Mouse (Mus musculus) heart, embryonic 12.5 days (tissue): ENCODE data around the gene Pfkm. TPM values are rescaled to one million over a fixed set of nuclear protein-coding genes. Genes with fewer than 3 reads are reported as not detected.
A peak's percentile ranks its signal among the peaks of the same experiment; 100 is the strongest.

Source experiments
- ATAC-seq: fragments of 200-750 bp; cut with Nextera tagmentation; 2 replicates; pipeline ENCODE4 v1.8.0; 2017; ENCODE audit warnings: moderate TSS enrichment, moderate library complexity; ENCODE audit not compliant: insufficient number of reproducible peaks, low FRiP score
- H3K27ac ChIP-seq: fragments of 300-500 bp; sonication (generic); 2 replicates; pipeline ENCODE4 v1.5.1; 2016; ENCODE audit warnings: mild to moderate bottlenecking, moderate library complexity; ENCODE audit not compliant: poor library complexity, severe bottlenecking
- H3K27me3 ChIP-seq: fragments of 300-500 bp; sonication (generic); replicated peaks from 2 replicates; pipeline ENCODE4 v1.6.1; 2016; ENCODE audit warnings: mild to moderate bottlenecking, moderate library complexity
- H3K36me3 ChIP-seq: fragments of 300-500 bp; sonication (generic); 2 replicates; pipeline ENCODE4 v1.6.1; 2016; ENCODE audit warnings: mild to moderate bottlenecking, moderate library complexity
- H3K4me1 ChIP-seq: fragments of 300-500 bp; sonication (generic); replicated peaks from 2 replicates; pipeline ENCODE4 v1.6.1; 2016; ENCODE audit warnings: mild to moderate bottlenecking
- H3K4me2 ChIP-seq: fragments of 300-500 bp; sonication (generic); 2 replicates; pipeline ENCODE4 v1.6.1; 2016; ENCODE audit warnings: mild to moderate bottlenecking, moderate library complexity
- H3K4me3 ChIP-seq: fragments of 300-500 bp; sonication (generic); 2 replicates; pipeline ENCODE4 v1.5.1; 2016; ENCODE audit warnings: mild to moderate bottlenecking
- H3K9ac ChIP-seq: fragments of 300-500 bp; sonication (generic); 2 replicates; pipeline ENCODE4 v1.6.1; 2016; ENCODE audit warnings: mild to moderate bottlenecking, moderate library complexity
- H3K9me3 ChIP-seq: fragments of 300-500 bp; sonication (generic); replicated peaks from 2 replicates; pipeline ENCODE4 v1.6.1; 2016; ENCODE audit warnings: mild to moderate bottlenecking, moderate library complexity
- WGBS: fragments of 180-500 bp; shearing (Covaris S2); methylation state at CpG from one replicate; pipeline ENCODE4 v1.1.7; 2016; 5-methylcytosine and 5-hydroxymethylcytosine counted together
- polyA plus RNA-seq: library from polyadenylated mRNA; unstranded; fragments of >200 nt; fragmentation: Nextera tagmentation; extraction: Ambion mirVana; gene quantifications from 2 replicates; pipeline ENCODE4 v1.2.1, GENCODE M21; 2016

The Pfkm gene
- polyA plus RNA-seq, 1 experiment from 2014 or later = 80.3 TPM

- no peak overlapping the region for H3K9ac ChIP-seq
- no peaks in the 10 kb centered on the region for H3K27me3 ChIP-seq
- ATAC-seq = no peak
- no peak overlapping the region for H3K27ac ChIP-seq
- peaks cover 50% of the 10 kb centered on the region for H3K36me3 ChIP-seq
- WGBS = 81% methylated on average over 10 of the region's 10 CpGs
- H3K4me1 ChIP-seq = peaks cover 14% of the 10 kb centered on the region
- no peak overlapping the region for H3K4me2 ChIP-seq
- no peak overlapping the region for H3K4me3 ChIP-seq
- H3K9me3 ChIP-seq = no peaks in the 10 kb centered on the region
Measured at GRCm38 (mm10) chr15:98142515-98142914, 50.1 kb downstream of the Pfkm start.

GRCm38 (mm10) chr15:98144861-98145507 is 52.6 kb downstream of the Pfkm start:
- Histone ChIP-seq H3K27me3 (no peaks in the 10 kb centered on the region), H3K36me3 (peaks cover 25% of the 10 kb centered on the region), H3K27ac (peak overlapping the region; percentile 91), H3K4me1 (peaks cover 24% of the 10 kb centered on the region), H3K9me3 (no peaks in the 10 kb centered on the region), H3K4me2 (peak overlapping the region; percentile 88), H3K4me3 (peak overlapping the region; percentile 100), H3K9ac (peak overlapping the region; percentile 99)
- under 1% methylated on average over 36 of the region's 36 CpGs for WGBS
- ATAC-seq = peak; percentile 48

- under 1% methylated on average over 38 of the region's 38 CpGs for WGBS
- ATAC-seq = peak; percentile 94
- H3K4me2 ChIP-seq = peak overlapping the region; percentile 88
- H3K36me3 ChIP-seq = peaks cover 18% of the 10 kb centered on the region
- peak overlapping the region; percentile 100 for H3K4me3 ChIP-seq
- H3K9ac ChIP-seq = peak overlapping the region; percentile 99
- peak overlapping the region; percentile 91 for H3K27ac ChIP-seq
- H3K9me3 ChIP-seq = no peaks in the 10 kb centered on the region
- no peaks in the 10 kb centered on the region for H3K27me3 ChIP-seq
- peaks cover 24% of the 10 kb centered on the region for H3K4me1 ChIP-seq
Measured at GRCm38 (mm10) chr15:98145559-98146181, 53.3 kb downstream of the Pfkm start.

- Histone ChIP-seq H3K27ac (peak overlapping the region; percentile 98), H3K36me3 (no peaks in the 10 kb centered on the region), H3K4me1 (peaks cover 24% of the 10 kb centered on the region), H3K27me3 (no peaks in the 10 kb centered on the region), H3K4me2 (no peak overlapping the region), H3K9ac (no peak overlapping the region), H3K9me3 (no peaks in the 10 kb centered on the region), H3K4me3 (no peak overlapping the region)
- 65% methylated on average over 3 of the region's 3 CpGs for WGBS
- no peak for ATAC-seq
Measured at GRCm38 (mm10) chr15:98148356-98148755, 56.0 kb downstream of the Pfkm start.

GRCm38 (mm10) chr15:98149166-98149602 is 56.8 kb downstream of the Pfkm start:
- peak overlapping the region; percentile 40 for H3K4me2 ChIP-seq
- peak; percentile 70 for ATAC-seq
- no peaks in the 10 kb centered on the region for H3K36me3 ChIP-seq
- WGBS = 32% methylated on average over 10 of the region's 10 CpGs
- H3K4me1 ChIP-seq = peaks cover 21% of the 10 kb centered on the region
- peak overlapping the region; percentile 98 for H3K27ac ChIP-seq
- no peaks in the 10 kb centered on the region for H3K9me3 ChIP-seq
- H3K4me3 ChIP-seq = no peak overlapping the region
- no peak overlapping the region for H3K9ac ChIP-seq
- no peaks in the 10 kb centered on the region for H3K27me3 ChIP-seq

- no peak overlapping the region for H3K9ac ChIP-seq
Measured at GRCm38 (mm10) chr15:98152916-98153315, 60.5 kb downstream of the Pfkm start.

GRCm38 (mm10) chr15:98153625-98154024 is 61.2 kb downstream of the Pfkm start:
- Histone ChIP-seq H3K27ac (no peak overlapping the region), H3K9ac (no peak overlapping the region), H3K4me1 (peaks cover 3% of the 10 kb centered on the region; the same call in 1 of the 2 replicates), H3K4me2 (no peak overlapping the region), H3K36me3 (no peaks in the 10 kb centered on the region), H3K4me3 (no peak overlapping the region), H3K9me3 (no peaks in the 10 kb centered on the region), H3K27me3 (no peaks in the 10 kb centered on the region)
- ATAC-seq = no peak
- WGBS = 30% methylated on average over 3 of the region's 3 CpGs

More at GRCm38 (mm10) chr15:98152916-98153315, 60.5 kb downstream of the Pfkm start:
- Histone ChIP-seq H3K4me2 (no peak overlapping the region), H3K27me3 (no peaks in the 10 kb centered on the region), H3K9me3 (no peaks in the 10 kb centered on the region), H3K4me3 (no peak overlapping the region), H3K27ac (no peak overlapping the region), H3K36me3 (no peaks in the 10 kb centered on the region), H3K4me1 (peaks cover 9% of the 10 kb centered on the region)
- ATAC-seq = no peak
- 75% methylated on average over 7 of the region's 7 CpGs for WGBS

- no peak overlapping the region for H3K4me3 ChIP-seq
- H3K4me2 ChIP-seq = no peak overlapping the region
- H3K9ac ChIP-seq = no peak overlapping the region
- WGBS = 52% methylated on average over 4 of the region's 4 CpGs
- no peak for ATAC-seq
- no peaks in the 10 kb centered on the region for H3K9me3 ChIP-seq
- peaks cover 3% of the 10 kb centered on the region; the same call in 1 of the 2 replicates for H3K4me1 ChIP-seq
- no peak overlapping the region for H3K27ac ChIP-seq
- H3K27me3 ChIP-seq = no peaks in the 10 kb centered on the region
- no peaks in the 10 kb centered on the region for H3K36me3 ChIP-seq
Measured at GRCm38 (mm10) chr15:98154146-98154545, 61.8 kb downstream of the Pfkm start.

- Histone ChIP-seq H3K27ac (no peak overlapping the region), H3K36me3 (no peaks in the 10 kb centered on the region), H3K4me1 (peaks cover 3% of the 10 kb centered on the region; the same call in 1 of the 2 replicates), H3K4me3 (no peak overlapping the region), H3K9ac (no peak overlapping the region), H3K4me2 (no peak overlapping the region), H3K27me3 (no peaks in the 10 kb centered on the region), H3K9me3 (no peaks in the 10 kb centered on the region)
- no peak for ATAC-seq
- 76% methylated on average over 3 of the region's 3 CpGs for WGBS
Measured at GRCm38 (mm10) chr15:98154631-98155030, 62.2 kb downstream of the Pfkm start.

GRCm38 (mm10) chr15:98155272-98155671 is 62.9 kb downstream of the Pfkm start:
- no peak for ATAC-seq

GRCm38 (mm10) chr15:98155944-98156343 is 63.6 kb downstream of the Pfkm start:
- no peaks in the 10 kb centered on the region for H3K9me3 ChIP-seq
- ATAC-seq = no peak
- H3K9ac ChIP-seq = no peak overlapping the region
- H3K4me3 ChIP-seq = no peak overlapping the region
- H3K36me3 ChIP-seq = no peaks in the 10 kb centered on the region
- H3K4me1 ChIP-seq = no peaks in the 10 kb centered on the region
- no peak overlapping the region for H3K4me2 ChIP-seq
- H3K27ac ChIP-seq = no peak overlapping the region
- H3K27me3 ChIP-seq = no peaks in the 10 kb centered on the region
- WGBS = 53% methylated on average over 4 of the region's 4 CpGs

More at GRCm38 (mm10) chr15:98155272-98155671, 62.9 kb downstream of the Pfkm start:
- Histone ChIP-seq H3K9me3 (no peaks in the 10 kb centered on the region), H3K27ac (no peak overlapping the region), H3K4me2 (no peak overlapping the region), H3K4me3 (no peak overlapping the region), H3K27me3 (no peaks in the 10 kb centered on the region), H3K4me1 (no peaks in the 10 kb centered on the region), H3K36me3 (no peaks in the 10 kb centered on the region), H3K9ac (no peak overlapping the region)
- WGBS = 89% methylated on average over 5 of the region's 5 CpGs
